Mouse (Mus musculus): ENCODE results near the gene Ncor1. TPM values are rescaled to one million over a fixed set of nuclear protein-coding genes. Genes with fewer than 3 reads are reported as not detected.
"Not testable (repeated sequence)": the region's sequence is repeated elsewhere in the genome, so short reads cannot be mapped to it uniquely, and the experiment has no call there.

Ncor1 gene
- total RNA-seq, 1 experiment from 2014 or later = 354 TPM

DNA sequence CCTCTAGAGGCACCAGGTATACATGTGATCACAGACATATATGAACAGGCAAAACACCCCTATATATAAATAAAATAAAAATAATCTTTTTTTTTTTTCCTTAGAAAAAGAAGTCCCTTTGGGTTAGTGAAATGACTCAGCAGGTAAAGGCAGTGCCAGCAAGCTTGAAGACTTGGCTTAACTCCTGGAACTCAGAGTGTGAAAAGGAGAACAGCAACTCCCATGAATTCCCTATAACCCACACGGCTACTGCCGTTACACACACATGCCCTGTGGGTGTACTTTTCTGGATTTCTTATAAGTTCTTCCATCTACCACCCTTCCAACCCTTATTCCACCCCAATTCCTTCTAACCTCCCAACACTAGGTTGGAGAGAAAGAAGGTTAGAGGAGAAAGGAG lies 152.5 kb downstream of the Ncor1 start:
- ATAC-seq (replicated peaks in 1 of 2; ENCODE audit: insufficient read depth in 1 of 2, low FRiP score in 2 of 2, low TSS enrichment in 1 of 2, low read depth in 1 of 2, poor library complexity in 2 of 2, severe bottlenecking in 2 of 2) = no peak

- ATAC-seq (replicated peaks in 1 of 2; ENCODE audit: insufficient read depth in 1 of 2, low FRiP score in 2 of 2, low TSS enrichment in 1 of 2, low read depth in 1 of 2, poor library complexity in 2 of 2, severe bottlenecking in 2 of 2) = no peak
Measured at GRCm38 (mm10) chr11:62298883-62299282, 159.5 kb downstream of the Ncor1 start.

- no peak for ATAC-seq (replicated peaks in 1 of 2; ENCODE audit: insufficient read depth in 1 of 2, low FRiP score in 2 of 2, low TSS enrichment in 1 of 2, low read depth in 1 of 2, poor library complexity in 2 of 2, severe bottlenecking in 2 of 2)
Measured at GRCm38 (mm10) chr11:62294121-62294520, 164.2 kb downstream of the Ncor1 start.

- ATAC-seq (replicated peaks in 1 of 2; ENCODE audit: insufficient read depth in 1 of 2, low FRiP score in 2 of 2, low TSS enrichment in 1 of 2, low read depth in 1 of 2, poor library complexity in 2 of 2, severe bottlenecking in 2 of 2) = no peak
Measured at GRCm38 (mm10) chr11:62287700-62288099, 170.6 kb downstream of the Ncor1 start.

DNA sequence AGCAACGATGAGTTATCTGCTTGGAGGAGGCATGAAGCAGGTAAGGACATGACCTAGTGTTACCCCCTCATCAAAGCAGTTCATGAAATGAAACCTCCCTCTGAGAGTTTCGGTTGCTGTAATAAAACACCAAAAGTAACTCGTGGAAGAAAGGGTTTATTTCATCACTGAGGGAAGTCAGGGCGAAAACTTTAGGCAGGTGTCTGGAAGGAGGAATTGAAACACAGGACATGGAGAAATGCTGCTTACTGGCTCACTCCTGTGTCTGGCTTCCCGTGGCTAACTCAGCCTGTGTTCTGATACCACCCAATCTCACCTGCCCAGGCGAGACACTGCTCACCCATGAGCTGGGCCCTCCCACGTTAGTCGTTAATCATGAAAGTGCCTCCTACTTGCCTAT lies 173.3 kb downstream of the Ncor1 start:
- ATAC-seq (replicated peaks in 1 of 2; ENCODE audit: insufficient read depth in 1 of 2, low FRiP score in 2 of 2, low TSS enrichment in 1 of 2, low read depth in 1 of 2, poor library complexity in 2 of 2, severe bottlenecking in 2 of 2) = no peak

GRCm38 (mm10) chr11:62284020-62284419 lies 174.3 kb downstream of the Ncor1 start:
- not testable (repeated sequence) for ATAC-seq (replicated peaks in 1 of 2; ENCODE audit: insufficient read depth in 1 of 2, low FRiP score in 2 of 2, low TSS enrichment in 1 of 2, low read depth in 1 of 2, poor library complexity in 2 of 2, severe bottlenecking in 2 of 2)

DNA sequence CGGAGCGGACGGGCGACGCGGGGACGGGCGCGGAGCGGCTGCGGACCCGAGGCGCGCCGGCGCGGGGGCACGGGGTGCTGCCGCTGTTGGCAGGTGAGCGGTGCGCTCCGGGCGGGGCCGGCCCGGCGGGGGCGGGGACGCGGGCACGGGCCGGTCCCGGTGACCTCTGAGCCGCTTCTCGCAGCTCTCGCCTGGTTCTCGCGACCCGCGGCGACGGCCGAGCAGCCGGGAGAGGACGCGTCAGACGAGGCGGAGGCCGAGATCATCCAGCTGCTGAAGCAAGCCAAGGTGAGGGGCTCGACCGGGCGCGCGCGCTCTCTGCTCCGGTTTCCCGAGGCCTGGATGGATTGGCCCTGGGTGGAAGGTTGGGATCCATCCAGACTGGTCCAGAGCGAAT lies 176.7 kb downstream of the Ncor1 start:
- ATAC-seq (replicated peaks in 1 of 2; ENCODE audit: insufficient read depth in 1 of 2, low FRiP score in 2 of 2, low TSS enrichment in 1 of 2, low read depth in 1 of 2, poor library complexity in 2 of 2, severe bottlenecking in 2 of 2) = peak in 1 of 2 experiments; percentile 13; a peak in 1 of 4 replicates

- peak; percentile 67 to 83 for ATAC-seq (replicated peaks in 1 of 2; ENCODE audit: insufficient read depth in 1 of 2, low FRiP score in 2 of 2, low TSS enrichment in 1 of 2, low read depth in 1 of 2, poor library complexity in 2 of 2, severe bottlenecking in 2 of 2)
Measured at GRCm38 (mm10) chr11:62280675-62281600, 177.4 kb downstream of the Ncor1 start, which contains the start of the genes Zswim7 and Ttc19. Zswim7 (minus strand) TSS chr11:62281375. Ttc19 (plus strand) TSS chr11:62281473.

- ATAC-seq (replicated peaks in 1 of 2; ENCODE audit: insufficient read depth in 1 of 2, low FRiP score in 2 of 2, low TSS enrichment in 1 of 2, low read depth in 1 of 2, poor library complexity in 2 of 2, severe bottlenecking in 2 of 2) = peak; percentile 60 to 65; a peak in 3 of 4 replicates
Measured at GRCm38 (mm10) chr11:62278027-62278426, 180.3 kb downstream of the Ncor1 start.

DNA sequence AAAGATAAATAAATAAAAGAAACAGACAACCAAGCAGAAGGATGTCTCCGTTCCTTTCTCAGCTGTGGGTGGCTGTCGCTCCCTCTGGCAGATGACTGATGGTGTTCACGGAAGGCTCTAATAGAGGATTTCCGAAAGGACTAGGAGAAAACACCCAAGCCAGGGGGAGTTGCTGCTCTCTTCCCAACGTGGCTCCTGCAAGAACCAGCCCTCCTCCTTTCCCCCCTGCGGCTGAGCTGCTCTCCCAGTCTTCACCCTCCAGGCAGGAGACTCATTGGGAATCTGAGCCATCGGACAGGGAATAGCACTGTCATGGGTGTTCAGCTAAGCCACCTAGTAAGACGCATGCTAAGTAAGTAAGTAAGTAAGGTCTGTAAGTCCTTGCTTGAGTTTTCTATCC lies 181.3 kb downstream of the Ncor1 start:
- ATAC-seq (replicated peaks in 1 of 2; ENCODE audit: insufficient read depth in 1 of 2, low FRiP score in 2 of 2, low TSS enrichment in 1 of 2, low read depth in 1 of 2, poor library complexity in 2 of 2, severe bottlenecking in 2 of 2) = no peak

DNA sequence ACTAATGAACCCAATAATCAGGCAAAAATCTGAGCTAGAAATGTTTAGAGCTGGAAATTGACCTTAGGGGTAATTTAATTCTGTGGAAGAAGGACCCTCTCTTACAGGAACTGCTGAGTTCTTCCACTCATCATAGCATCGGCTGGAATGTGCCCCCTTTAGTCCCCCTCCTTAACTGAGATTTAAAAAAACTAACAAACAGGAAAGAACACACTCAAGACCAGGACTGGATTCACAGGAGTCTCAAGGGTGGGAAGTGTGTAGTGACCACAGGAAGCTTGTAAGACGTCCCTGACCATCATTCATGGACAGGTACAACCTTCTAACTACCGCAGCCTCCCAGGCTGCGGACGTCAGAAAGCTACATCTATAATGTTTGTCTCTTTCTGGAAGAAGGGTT lies 187.5 kb downstream of the Ncor1 start:
- no peak for ATAC-seq (replicated peaks in 1 of 2; ENCODE audit: insufficient read depth in 1 of 2, low FRiP score in 2 of 2, low TSS enrichment in 1 of 2, low read depth in 1 of 2, poor library complexity in 2 of 2, severe bottlenecking in 2 of 2)

GRCm38 (mm10) chr11:62269097-62269496 lies 189.2 kb downstream of the Ncor1 start:
- ATAC-seq (replicated peaks in 1 of 2; ENCODE audit: insufficient read depth in 1 of 2, low FRiP score in 2 of 2, low TSS enrichment in 1 of 2, low read depth in 1 of 2, poor library complexity in 2 of 2, severe bottlenecking in 2 of 2) = no peak

- no peak for ATAC-seq (replicated peaks in 1 of 2; ENCODE audit: insufficient read depth in 1 of 2, low FRiP score in 2 of 2, low TSS enrichment in 1 of 2, low read depth in 1 of 2, poor library complexity in 2 of 2, severe bottlenecking in 2 of 2)
Measured at GRCm38 (mm10) chr11:62268381-62268780, 190.0 kb downstream of the Ncor1 start.

DNA sequence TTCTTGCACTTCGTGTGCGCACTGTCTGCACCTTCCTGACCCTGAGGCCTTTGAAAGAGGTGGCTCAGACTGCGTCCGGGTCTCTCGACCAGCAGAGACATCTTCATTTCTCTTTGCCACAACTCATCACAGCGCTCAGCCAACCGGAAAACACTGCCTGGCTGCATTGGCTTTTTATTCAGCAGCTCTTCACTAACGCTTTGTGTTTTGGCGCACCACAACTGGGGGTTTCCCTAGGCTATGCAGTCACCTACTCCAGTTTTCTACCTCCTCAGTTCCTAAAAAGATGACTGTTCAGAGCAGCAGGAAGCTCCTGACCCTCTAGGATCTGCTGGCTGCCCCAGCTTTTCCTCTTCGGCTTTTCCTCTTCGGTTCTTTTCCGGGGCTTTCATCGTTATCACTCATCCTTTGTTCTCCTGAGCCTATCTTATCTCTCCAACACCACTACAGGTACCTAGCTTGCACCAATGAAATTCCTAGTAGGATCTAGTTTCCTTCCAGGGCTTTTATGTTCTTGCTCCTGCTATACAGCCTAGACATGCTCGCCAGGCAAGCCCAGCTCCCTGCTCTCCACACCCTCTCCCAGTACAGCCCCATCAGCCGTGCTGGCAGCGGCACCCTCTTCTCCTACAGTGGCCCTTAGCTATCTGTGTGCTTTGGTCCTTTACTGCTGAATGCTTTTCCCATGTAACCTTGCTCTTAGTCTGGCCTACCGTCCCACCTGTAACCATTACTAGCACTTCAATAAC lies 191.7 kb downstream of the Ncor1 start:
- no peak for ATAC-seq (replicated peaks in 1 of 2; ENCODE audit: insufficient read depth in 1 of 2, low FRiP score in 2 of 2, low TSS enrichment in 1 of 2, low read depth in 1 of 2, poor library complexity in 2 of 2, severe bottlenecking in 2 of 2)

Other genes with a start within 250 kb of the Ncor1 start
- 0.63 and 2.2 TPM in 2 replicates for gene Adora2b, start 209.6 kb downstream of the Ncor1 start, total RNA-seq (2017)
- 6.1 and 14.6 TPM in 2 replicates for gene Zswim7, start 177.2 kb downstream of the Ncor1 start, total RNA-seq (2017)
- gene Ttc19, start 177.1 kb downstream of the Ncor1 start, total RNA-seq (2017) = 22.4 and 29.3 TPM in 2 replicates
- gene Pigl, start 81 bp downstream of the Ncor1 start, total RNA-seq (2017) = 5.7 and 9.1 TPM in 2 replicates
- gene Cenpv, start 80.7 kb upstream of the Ncor1 start, total RNA-seq (2017) = 11.5 and 33.0 TPM in 2 replicates
- 1,136 and 1,520 TPM in 2 replicates for gene Ubb, start 92.6 kb upstream of the Ncor1 start, total RNA-seq (2017)
- gene Trpv2, start 115.9 kb upstream of the Ncor1 start, total RNA-seq (2017) = 24.5 TPM in 2 replicates
- 7.6 and 7.7 TPM in 2 replicates for gene Lrrc75a, start 190.0 kb upstream of the Ncor1 start, total RNA-seq (2017)
- 26.0 and 39.5 TPM in 2 replicates for gene Mmgt2, start 190.1 kb upstream of the Ncor1 start, total RNA-seq (2017)